Mouse (Mus musculus) heart, embryonic 16.5 days (tissue): ENCODE results near the gene Abi1. TPM values are rescaled to one million over a fixed set of nuclear protein-coding genes. Genes with fewer than 3 reads are reported as not detected.

Experiments used
- ATAC-seq: fragments of 200-750 bp; cut with Nextera tagmentation; replicated peaks from 2 replicates; pipeline ENCODE4 v1.8.0; 2017; ENCODE audit warnings: moderate number of reproducible peaks; ENCODE audit not compliant: insufficient read depth, low FRiP score; ENCODE audit errors: extremely low read depth
- H3K27ac ChIP-seq: fragments of 300-500 bp; sonication (generic); 2 replicates; pipeline ENCODE4 v1.5.1; 2014; ENCODE audit warnings: mild to moderate bottlenecking, low read length, control low read depth, moderate library complexity
- H3K27me3 ChIP-seq: fragments of 300-500 bp; sonication (generic); 2 replicates; pipeline ENCODE4 v1.6.1; 2014; ENCODE audit warnings: low read length, mixed read lengths; ENCODE audit not compliant: control insufficient read depth, insufficient read depth
- H3K36me3 ChIP-seq: fragments of 300-500 bp; sonication (generic); 2 replicates; pipeline ENCODE4 v1.6.1; 2014; ENCODE audit not compliant: control insufficient read depth, insufficient read depth
- H3K4me1 ChIP-seq: fragments of 300-500 bp; sonication (generic); 2 replicates; pipeline ENCODE4 v1.6.1; 2014; ENCODE audit warnings: low read length, mixed read lengths; ENCODE audit not compliant: control insufficient read depth, insufficient read depth
- H3K4me2 ChIP-seq: fragments of 300-500 bp; sonication (generic); 2 replicates; pipeline ENCODE4 v1.6.1; 2014; ENCODE audit warnings: low read depth, mild to moderate bottlenecking, control low read depth, low read length
- H3K4me3 ChIP-seq: fragments of 300-500 bp; sonication (generic); 2 replicates; pipeline ENCODE4 v1.5.1; 2014; ENCODE audit warnings: mild to moderate bottlenecking, control low read depth, low read length
- H3K9ac ChIP-seq: fragments of 300-500 bp; sonication (generic); 2 replicates; pipeline ENCODE4 v1.6.1; 2014; ENCODE audit warnings: low read length, control low read depth
- H3K9me3 ChIP-seq: fragments of 300-500 bp; sonication (generic); replicated peaks from 2 replicates; pipeline ENCODE4 v1.6.1; 2016; ENCODE audit warnings: low read length; ENCODE audit not compliant: control insufficient read depth
- WGBS: fragments of 180-500 bp; shearing (Covaris S2); extraction: QIAGEN DNeasy Blood & Tissue Kit; methylation state at CpG from one replicate; pipeline ENCODE4 v1.1.7; 2014; 5-methylcytosine and 5-hydroxymethylcytosine counted together
- polyA plus RNA-seq: library from polyadenylated mRNA; unstranded; fragments of >200 nt; fragmentation: Nextera tagmentation; extraction: Ambion mirVana; gene quantifications from 2 replicates; pipeline ENCODE4 v1.2.1, GENCODE M21; 2015

Gene Abi1
- polyA plus RNA-seq, 1 experiment from 2014 or later, result 36.5 TPM

GRCm38 (mm10) chr2:23006219-23006618 lies 33.8 kb downstream of the Abi1 start:
- peaks cover 2% of the 10 kb centered on the region; the same call in 1 of the 2 replicates for H3K36me3 ChIP-seq
- 58% methylated on average over 6 of the region's 6 CpGs for WGBS
- no peak overlapping the region for H3K27ac ChIP-seq
- H3K27me3 ChIP-seq, result no peaks in the 10 kb centered on the region
- H3K4me1 ChIP-seq, result 0 out of 2 replicates have a peak, but pooled peaks cover 2% of the 10 kb centered on the region
- no peaks in the 10 kb centered on the region for H3K9me3 ChIP-seq
- no peak overlapping the region for H3K9ac ChIP-seq
- H3K4me3 ChIP-seq, result no peak overlapping the region
- ATAC-seq, result peak; percentile 32; the same call in 1 of the 2 replicates
- no peak overlapping the region for H3K4me2 ChIP-seq

GRCm38 (mm10) chr2:23002637-23003036 lies 37.4 kb downstream of the Abi1 start:
- Histone ChIP-seq H3K4me2 (no peak overlapping the region), H3K9me3 (no peaks in the 10 kb centered on the region), H3K4me3 (no peak overlapping the region), H3K4me1 (peaks cover 16% of the 10 kb centered on the region), H3K36me3 (peaks cover 1% of the 10 kb centered on the region; the same call in 1 of the 2 replicates), H3K9ac (no peak overlapping the region), H3K27me3 (no peaks in the 10 kb centered on the region), H3K27ac (no peak overlapping the region)
- 75% methylated on average over 3 of the region's 3 CpGs for WGBS
- no peak for ATAC-seq

GRCm38 (mm10) chr2:22999620-23000019 lies 40.4 kb downstream of the Abi1 start:
- Histone ChIP-seq H3K27ac (no peak overlapping the region), H3K9ac (no peak overlapping the region), H3K4me2 (no peak overlapping the region), H3K4me3 (no peak overlapping the region), H3K4me1 (peaks cover 26% of the 10 kb centered on the region), H3K27me3 (no peaks in the 10 kb centered on the region), H3K9me3 (no peaks in the 10 kb centered on the region), H3K36me3 (no peaks in the 10 kb centered on the region)
- no peak for ATAC-seq
- 46% methylated on average over 1 of the region's 1 CpGs for WGBS

- WGBS, result 25% methylated on average over 2 of the region's 2 CpGs
- peak overlapping the region; percentile 67; the same call in 1 of the 2 replicates for H3K27ac ChIP-seq
- H3K9me3 ChIP-seq, result no peaks in the 10 kb centered on the region
- peak; percentile 23; the same call in 1 of the 2 replicates for ATAC-seq
- H3K4me3 ChIP-seq, result no peak overlapping the region
- H3K36me3 ChIP-seq, result peaks cover 6% of the 10 kb centered on the region
- no peaks in the 10 kb centered on the region for H3K27me3 ChIP-seq
- no peak overlapping the region for H3K9ac ChIP-seq
- H3K4me2 ChIP-seq, result no peak overlapping the region
- H3K4me1 ChIP-seq, result peaks cover 26% of the 10 kb centered on the region
These were observed 41.2 kb downstream of the Abi1 start for GRCm38 (mm10) chr2:22998804-22999203.

- Histone ChIP-seq H3K4me1 (peaks cover 26% of the 10 kb centered on the region), H3K9ac (no peak overlapping the region), H3K27ac (no peak overlapping the region), H3K9me3 (no peaks in the 10 kb centered on the region), H3K4me2 (no peak overlapping the region), H3K36me3 (peaks cover 8% of the 10 kb centered on the region), H3K4me3 (no peak overlapping the region), H3K27me3 (no peaks in the 10 kb centered on the region)
- 78% methylated on average over 2 of the region's 2 CpGs for WGBS
- ATAC-seq, result no peak
These were observed 42.0 kb downstream of the Abi1 start for GRCm38 (mm10) chr2:22998015-22998414.

- no peak overlapping the region for H3K4me2 ChIP-seq
- no peak overlapping the region for H3K4me3 ChIP-seq
- no peaks in the 10 kb centered on the region for H3K27me3 ChIP-seq
- H3K36me3 ChIP-seq, result peaks cover 8% of the 10 kb centered on the region
- peaks cover 26% of the 10 kb centered on the region for H3K4me1 ChIP-seq
- H3K27ac ChIP-seq, result no peak overlapping the region
- no peak overlapping the region for H3K9ac ChIP-seq
- ATAC-seq, result no peak
- H3K9me3 ChIP-seq, result no peaks in the 10 kb centered on the region
These were observed 44.0 kb downstream of the Abi1 start for GRCm38 (mm10) chr2:22996071-22996470.

- Histone ChIP-seq H3K27ac (no peak overlapping the region), H3K9ac (no peak overlapping the region), H3K9me3 (no peaks in the 10 kb centered on the region), H3K4me1 (no peaks in the 10 kb centered on the region), H3K27me3 (no peaks in the 10 kb centered on the region), H3K4me2 (no peak overlapping the region), H3K4me3 (no peak overlapping the region), H3K36me3 (no peaks in the 10 kb centered on the region)
- WGBS, result 79% methylated on average over 2 of the region's 2 CpGs
- ATAC-seq, result no peak
These were observed 53.9 kb downstream of the Abi1 start for GRCm38 (mm10) chr2:22985973-22986657.

- no peak overlapping the region for H3K4me3 ChIP-seq
- 76% methylated on average over 3 of the region's 3 CpGs for WGBS
- no peak overlapping the region for H3K27ac ChIP-seq
- ATAC-seq, result no peak
- no peaks in the 10 kb centered on the region for H3K9me3 ChIP-seq
- no peak overlapping the region for H3K4me2 ChIP-seq
- H3K9ac ChIP-seq, result no peak overlapping the region
- no peaks in the 10 kb centered on the region for H3K4me1 ChIP-seq
- no peaks in the 10 kb centered on the region for H3K27me3 ChIP-seq
- H3K36me3 ChIP-seq, result no peaks in the 10 kb centered on the region
These were observed 62.6 kb downstream of the Abi1 start for GRCm38 (mm10) chr2:22977387-22977973.

GRCm38 (mm10) chr2:22962970-22963369 lies 77.1 kb downstream of the Abi1 start:
- Histone ChIP-seq H3K27ac (no peak overlapping the region), H3K4me3 (no peak overlapping the region), H3K9ac (no peak overlapping the region), H3K4me1 (no peaks in the 10 kb centered on the region), H3K36me3 (peaks cover 9% of the 10 kb centered on the region; the same call in 1 of the 2 replicates), H3K27me3 (no peaks in the 10 kb centered on the region), H3K4me2 (no peak overlapping the region), H3K9me3 (no peaks in the 10 kb centered on the region)
- no peak for ATAC-seq
- 89% methylated on average over 3 of the region's 3 CpGs for WGBS
